Mouse (Mus musculus): ENCODE data around the gene Dcps.

GRCm38 (mm10) chr9:35152923-35153322 lies 22.9 kb downstream of the Dcps start:
- no peak for TF ChIP-seq GATA1 (IDR thresholded peaks at IDR 0.05; ENCODE audit: borderline replicate concordance, low read length)
- TF ChIP-seq FLI1 (IDR thresholded peaks at IDR 0.05; ENCODE audit: low read length), result no peak

All from megakaryocyte, embryonic 14.5 days (primary cell).